Mouse (Mus musculus) neural tube, embryonic 12.5 days (tissue): ENCODE results near the gene Prkce. TPM values are rescaled to one million over a fixed set of nuclear protein-coding genes. Genes with fewer than 3 reads are reported as not detected.

Experiments
- ATAC-seq: fragments of 200-750 bp; cut with Nextera tagmentation; 2 replicates; pipeline ENCODE4 v1.8.0; 2017; ENCODE audit warnings: low read depth, mild to moderate bottlenecking, moderate TSS enrichment, moderate library complexity; ENCODE audit not compliant: low FRiP score
- H3K27ac ChIP-seq: fragments of 300-500 bp; sonication (generic); 2 replicates; pipeline ENCODE4 v1.5.1; 2016
- H3K27me3 ChIP-seq: fragments of 300-500 bp; sonication (generic); replicated peaks from 2 replicates; pipeline ENCODE4 v1.6.1; 2016; ENCODE audit warnings: mild to moderate bottlenecking
- H3K36me3 ChIP-seq: fragments of 300-500 bp; sonication (generic); 2 replicates; pipeline ENCODE4 v1.6.1; 2016; ENCODE audit warnings: mild to moderate bottlenecking
- H3K4me1 ChIP-seq: fragments of 300-500 bp; sonication (generic); 2 replicates; pipeline ENCODE4 v1.6.1; 2016
- H3K4me2 ChIP-seq: fragments of 300-500 bp; sonication (generic); replicated peaks from 2 replicates; pipeline ENCODE4 v1.6.1; 2016; ENCODE audit warnings: mild to moderate bottlenecking
- H3K4me3 ChIP-seq: fragments of 300-500 bp; sonication (generic); 2 replicates; pipeline ENCODE4 v1.5.1; 2016
- H3K9ac ChIP-seq: fragments of 300-500 bp; sonication (generic); 2 replicates; pipeline ENCODE4 v1.6.1; 2016; ENCODE audit warnings: mild to moderate bottlenecking
- H3K9me3 ChIP-seq: fragments of 300-500 bp; sonication (generic); 2 replicates; pipeline ENCODE4 v1.6.1; 2016; ENCODE audit warnings: mild to moderate bottlenecking
- WGBS: fragments of 180-500 bp; shearing (Covaris S2); methylation state at CpG from one replicate; pipeline ENCODE4 v1.1.7; 2016; 5-methylcytosine and 5-hydroxymethylcytosine counted together
- polyA plus RNA-seq: library from polyadenylated mRNA; unstranded; fragments of >200 nt; fragmentation: Nextera tagmentation; extraction: Ambion mirVana; gene quantifications from 2 replicates; pipeline ENCODE4 v1.2.1, GENCODE M21; 2016

Prkce gene
- polyA plus RNA-seq, 1 experiment from 2014 or later: 20.7 TPM

- no peaks in the 10 kb centered on the region for H3K36me3 ChIP-seq
- no peaks in the 10 kb centered on the region for H3K4me1 ChIP-seq
- H3K4me2 ChIP-seq: no peak overlapping the region
- no peak overlapping the region for H3K27ac ChIP-seq
- H3K4me3 ChIP-seq: no peak overlapping the region
- WGBS: 75% methylated on average over 6 of the region's 6 CpGs
- no peak overlapping the region for H3K9ac ChIP-seq
- ATAC-seq: no peak
- H3K9me3 ChIP-seq: no peaks in the 10 kb centered on the region
- no peaks in the 10 kb centered on the region for H3K27me3 ChIP-seq
Observed at GRCm38 (mm10) chr17:86156999-86157398, 10.6 kb upstream of the Prkce start.

GRCm38 (mm10) chr17:86162672-86163071 is 4.9 kb upstream of the Prkce start:
- Histone ChIP-seq H3K4me2 (no peak overlapping the region), H3K4me1 (peaks cover 7% of the 10 kb centered on the region; the same call in 1 of the 2 replicates), H3K9me3 (no peaks in the 10 kb centered on the region), H3K9ac (no peak overlapping the region), H3K4me3 (no peak overlapping the region), H3K27me3 (no peaks in the 10 kb centered on the region), H3K27ac (no peak overlapping the region), H3K36me3 (no peaks in the 10 kb centered on the region)
- ATAC-seq: no peak
- WGBS: 67% methylated on average over 15 of the region's 15 CpGs

- Histone ChIP-seq H3K9me3 (no peaks in the 10 kb centered on the region), H3K27me3 (no peaks in the 10 kb centered on the region), H3K27ac (no peak overlapping the region), H3K4me1 (peaks cover 19% of the 10 kb centered on the region), H3K4me3 (no peak overlapping the region), H3K4me2 (no peak overlapping the region), H3K36me3 (no peaks in the 10 kb centered on the region), H3K9ac (no peak overlapping the region)
- WGBS: 82% methylated on average over 7 of the region's 7 CpGs
- no peak for ATAC-seq
Observed at GRCm38 (mm10) chr17:86164416-86164815, 3.2 kb upstream of the Prkce start.

- ATAC-seq: no peak
- Histone ChIP-seq H3K9ac (peak overlapping the region; percentile 80), H3K27me3 (0 out of 2 replicates have a peak, but pooled peaks cover 3% of the 10 kb centered on the region), H3K36me3 (no peaks in the 10 kb centered on the region), H3K4me2 (peak overlapping the region; percentile 90), H3K9me3 (no peaks in the 10 kb centered on the region), H3K4me3 (peak overlapping the region; percentile 72), H3K4me1 (peaks cover 32% of the 10 kb centered on the region), H3K27ac (peak overlapping the region; percentile 86; the same call in 1 of the 2 replicates)
- WGBS: 2% methylated on average over 19 of the region's 19 CpGs
Observed at GRCm38 (mm10) chr17:86166051-86166566, 1.5 kb upstream of the Prkce start.

- Histone ChIP-seq H3K9me3 (no peaks in the 10 kb centered on the region), H3K27me3 (0 out of 2 replicates have a peak, but pooled peaks cover 3% of the 10 kb centered on the region), H3K27ac (peak overlapping the region; percentile 86), H3K4me2 (peak overlapping the region; percentile 90), H3K4me1 (peaks cover 32% of the 10 kb centered on the region), H3K36me3 (no peaks in the 10 kb centered on the region), H3K9ac (peak overlapping the region; percentile 80), H3K4me3 (peak overlapping the region; percentile 72)
- peak; percentile 76 for ATAC-seq
- under 1% methylated on average over 46 of the region's 46 CpGs for WGBS
Observed at GRCm38 (mm10) chr17:86166567-86167319, 842 bp upstream of the Prkce start.

- H3K4me2 ChIP-seq: peak overlapping the region; percentile 90
- H3K27me3 ChIP-seq: 0 out of 2 replicates have a peak, but pooled peaks cover 3% of the 10 kb centered on the region
- H3K36me3 ChIP-seq: peaks cover 5% of the 10 kb centered on the region; the same call in 1 of the 2 replicates
- H3K9me3 ChIP-seq: no peaks in the 10 kb centered on the region
- H3K9ac ChIP-seq: peak overlapping the region; percentile 80
- peak overlapping the region; percentile 72 for H3K4me3 ChIP-seq
- no peak for ATAC-seq
- under 1% methylated on average over 64 of the region's 64 CpGs for WGBS
- peak overlapping the region; percentile 86; the same call in 1 of the 2 replicates for H3K27ac ChIP-seq
- H3K4me1 ChIP-seq: peaks cover 28% of the 10 kb centered on the region
Observed at GRCm38 (mm10) chr17:86168231-86168981, 821 bp downstream of the Prkce start.

- 18% methylated on average over 6 of the region's 6 CpGs for WGBS
- Histone ChIP-seq H3K9ac (peak overlapping the region; percentile 80), H3K36me3 (peaks cover 6% of the 10 kb centered on the region; the same call in 1 of the 2 replicates)
Observed at GRCm38 (mm10) chr17:86169092-86169491, 1.5 kb downstream of the Prkce start.

GRCm38 (mm10) chr17:86170164-86170958 is 2.8 kb downstream of the Prkce start:
- Histone ChIP-seq H3K4me2 (peak overlapping the region; percentile 90), H3K4me3 (peak overlapping the region; percentile 72), H3K9ac (no peak overlapping the region), H3K9me3 (no peaks in the 10 kb centered on the region), H3K4me1 (peaks cover 28% of the 10 kb centered on the region), H3K36me3 (peaks cover 6% of the 10 kb centered on the region; the same call in 1 of the 2 replicates), H3K27ac (no peak overlapping the region), H3K27me3 (0 out of 2 replicates have a peak, but pooled peaks cover 3% of the 10 kb centered on the region)
- no peak for ATAC-seq
- WGBS: 48% methylated on average over 9 of the region's 9 CpGs

More at GRCm38 (mm10) chr17:86169092-86169491, 1.5 kb downstream of the Prkce start:
- Histone ChIP-seq H3K4me3 (peak overlapping the region; percentile 72), H3K9me3 (no peaks in the 10 kb centered on the region), H3K27ac (no peak overlapping the region), H3K4me1 (peaks cover 28% of the 10 kb centered on the region), H3K4me2 (peak overlapping the region; percentile 90), H3K27me3 (0 out of 2 replicates have a peak, but pooled peaks cover 3% of the 10 kb centered on the region)
- no peak for ATAC-seq

GRCm38 (mm10) chr17:86175516-86175915 is 7.9 kb downstream of the Prkce start:
- Histone ChIP-seq H3K9ac (no peak overlapping the region), H3K36me3 (peaks cover 6% of the 10 kb centered on the region)
- 71% methylated on average over 9 of the region's 9 CpGs for WGBS

GRCm38 (mm10) chr17:86176722-86177121 is 9.1 kb downstream of the Prkce start:
- Histone ChIP-seq H3K4me1 (peaks cover 7% of the 10 kb centered on the region; the same call in 1 of the 2 replicates), H3K9ac (no peak overlapping the region), H3K27ac (no peak overlapping the region), H3K4me2 (no peak overlapping the region), H3K4me3 (no peak overlapping the region), H3K27me3 (no peaks in the 10 kb centered on the region), H3K9me3 (no peaks in the 10 kb centered on the region), H3K36me3 (peaks cover 6% of the 10 kb centered on the region)
- WGBS: 82% methylated on average over 7 of the region's 7 CpGs
- no peak for ATAC-seq

More at GRCm38 (mm10) chr17:86175516-86175915, 7.9 kb downstream of the Prkce start:
- H3K4me3 ChIP-seq: no peak overlapping the region
- H3K9me3 ChIP-seq: no peaks in the 10 kb centered on the region
- H3K4me2 ChIP-seq: no peak overlapping the region
- H3K27ac ChIP-seq: no peak overlapping the region
- no peak for ATAC-seq
- H3K27me3 ChIP-seq: no peaks in the 10 kb centered on the region
- H3K4me1 ChIP-seq: peaks cover 10% of the 10 kb centered on the region

GRCm38 (mm10) chr17:86183788-86184187 is 16.2 kb downstream of the Prkce start:
- H3K4me1 ChIP-seq: peaks cover 4% of the 10 kb centered on the region; the same call in 1 of the 2 replicates
- ATAC-seq: no peak
- H3K27me3 ChIP-seq: no peaks in the 10 kb centered on the region
- H3K9me3 ChIP-seq: no peaks in the 10 kb centered on the region
- no peak overlapping the region for H3K27ac ChIP-seq
- no peak overlapping the region for H3K9ac ChIP-seq
- H3K36me3 ChIP-seq: no peaks in the 10 kb centered on the region; the same call in 1 of the 2 replicates
- H3K4me2 ChIP-seq: no peak overlapping the region
- no peak overlapping the region for H3K4me3 ChIP-seq
- 23% methylated on average over 2 of the region's 2 CpGs for WGBS
